Mouse (Mus musculus) retina, adult 2 months (tissue): ENCODE data around the gene Adamts6.

Experiments
- DNase-seq: peaks from one replicate; pipeline ENCODE4 v3.0.0-alpha.2; 2012; ENCODE audit warnings: low read depth, low spot score

Adamts6 gene

DNA sequence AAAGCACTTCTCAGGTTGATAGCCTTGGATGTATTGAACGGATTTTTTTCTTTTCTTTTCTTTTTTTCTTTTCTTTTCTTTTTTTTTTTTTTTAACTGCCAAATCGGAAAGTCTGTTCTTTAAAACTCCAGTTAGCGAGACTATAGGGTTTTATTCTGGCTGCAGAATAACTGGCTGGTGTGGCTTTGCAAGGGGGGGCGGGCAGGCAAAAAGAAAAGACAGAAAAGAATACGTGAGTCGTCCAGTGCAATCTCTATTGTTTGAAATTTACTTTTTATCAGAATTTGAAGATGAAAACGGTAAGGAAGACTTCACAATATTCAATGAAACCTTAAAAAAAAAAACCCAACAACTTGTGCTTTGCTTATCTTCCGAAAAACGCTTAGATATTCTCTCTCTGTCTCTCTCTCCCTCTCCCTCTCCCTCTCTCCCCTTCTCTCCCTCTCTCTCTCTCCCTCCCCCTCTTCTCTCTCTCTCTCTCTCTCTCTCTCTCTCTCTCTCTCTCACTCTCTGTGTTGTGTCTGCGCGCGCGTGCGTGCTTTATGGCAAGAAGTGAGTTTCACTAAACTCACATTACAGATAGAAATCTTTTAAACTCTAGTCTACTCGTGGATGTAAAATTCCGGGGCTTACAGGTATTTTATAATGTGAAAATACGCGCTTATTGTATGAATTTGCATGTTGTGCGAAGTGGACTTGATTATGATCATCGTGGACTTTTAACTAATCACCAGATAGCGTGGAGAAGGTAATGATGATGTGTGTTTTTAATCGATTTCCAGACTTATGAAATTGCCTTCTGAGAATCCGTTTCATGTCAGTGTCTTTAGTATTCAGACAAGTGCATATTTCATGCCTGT is at the start of gene Adamts6:
Gene Adamts6, plus strand, starts transcription at position 470 of the 860 bp plus-strand sequence.
- no peak for DNase-seq

DNA sequence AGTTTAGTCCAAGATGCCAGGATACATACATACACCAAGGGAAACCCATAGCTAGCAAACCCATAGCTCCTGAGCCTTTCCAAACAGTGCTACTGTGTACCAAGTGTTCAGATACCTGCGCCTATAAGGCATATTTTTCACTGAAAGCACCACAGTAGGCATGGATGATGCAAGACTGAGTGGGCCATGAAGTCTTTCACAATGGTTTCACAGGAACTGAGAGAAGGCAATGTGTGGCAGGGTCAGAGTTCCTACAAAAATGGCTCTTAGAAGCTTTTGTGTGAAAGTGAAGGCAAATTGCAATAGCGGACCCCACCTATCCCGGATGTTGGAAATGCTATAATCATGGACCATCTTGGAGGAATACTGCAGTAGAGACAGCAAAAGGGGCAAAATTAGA is 28.6 kb upstream of the Adamts6 start:
- DNase-seq: no peak

DNA sequence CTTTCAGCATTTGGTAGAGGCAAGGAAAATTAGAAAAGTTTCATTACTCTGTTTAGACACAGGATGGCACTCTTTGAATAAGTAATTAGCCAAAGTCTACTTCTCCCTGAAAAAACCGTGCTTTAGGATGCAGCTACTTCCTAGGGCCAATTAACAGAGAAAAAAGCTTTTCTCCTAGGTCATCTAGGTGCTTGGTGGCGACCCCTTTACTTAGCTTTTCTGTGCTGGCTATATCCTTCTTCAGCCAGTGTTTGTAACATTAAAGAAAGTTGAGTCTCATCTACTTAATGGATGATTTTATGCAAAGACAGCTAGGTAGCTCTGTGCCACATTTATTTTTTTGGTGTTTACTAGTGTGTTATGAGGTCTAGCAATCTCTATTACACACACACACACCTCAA is 2.6 kb upstream of the Adamts6 start:
- DNase-seq: no peak

DNA sequence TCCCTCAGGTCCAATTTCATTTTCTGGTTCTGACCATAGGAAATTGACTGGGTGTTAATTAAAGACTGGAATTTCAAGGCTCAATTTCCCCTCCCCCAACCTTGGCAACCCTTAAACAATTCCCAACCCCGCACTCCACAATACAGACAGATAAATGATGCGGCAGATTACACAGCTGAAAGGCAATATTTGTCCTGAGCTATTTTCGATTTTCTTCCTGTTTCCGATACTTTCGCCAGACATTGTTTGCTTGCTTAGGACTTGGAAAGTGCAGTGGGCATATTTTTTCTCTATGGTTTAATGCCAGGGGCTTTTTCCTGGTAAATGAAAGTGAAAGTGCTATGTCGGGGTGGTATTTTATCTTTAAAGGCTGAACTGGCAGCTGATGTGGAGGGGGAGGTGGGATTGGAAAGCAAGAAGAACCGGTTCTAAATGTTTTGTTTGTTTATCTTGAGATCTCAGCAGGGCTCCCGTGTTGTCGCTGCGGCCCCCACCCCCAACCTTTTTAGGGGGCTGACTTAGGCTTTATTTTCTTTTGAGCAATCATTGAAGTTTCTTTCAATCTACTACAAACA is 1.8 kb upstream of the Adamts6 start:
- DNase-seq: no peak

DNA sequence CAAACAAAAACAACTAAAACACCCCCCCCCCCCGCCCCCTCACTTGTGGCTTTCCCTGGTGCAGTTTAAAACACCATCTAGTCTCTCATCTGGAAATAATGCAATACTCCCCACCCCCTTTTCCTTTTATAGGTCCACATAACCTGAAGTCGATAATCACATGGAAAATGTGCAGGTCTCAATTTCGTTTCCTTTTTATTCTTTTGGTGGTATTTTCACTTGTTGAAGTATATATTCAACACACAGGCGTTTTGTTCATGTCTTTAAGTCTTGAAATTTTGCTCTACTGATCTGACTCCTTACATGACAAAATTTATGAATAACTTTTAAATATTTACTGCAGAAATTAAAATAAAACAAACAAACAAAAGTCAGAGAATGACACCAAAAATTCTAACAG is 1.3 kb upstream of the Adamts6 start:
- DNase-seq: no peak

DNA sequence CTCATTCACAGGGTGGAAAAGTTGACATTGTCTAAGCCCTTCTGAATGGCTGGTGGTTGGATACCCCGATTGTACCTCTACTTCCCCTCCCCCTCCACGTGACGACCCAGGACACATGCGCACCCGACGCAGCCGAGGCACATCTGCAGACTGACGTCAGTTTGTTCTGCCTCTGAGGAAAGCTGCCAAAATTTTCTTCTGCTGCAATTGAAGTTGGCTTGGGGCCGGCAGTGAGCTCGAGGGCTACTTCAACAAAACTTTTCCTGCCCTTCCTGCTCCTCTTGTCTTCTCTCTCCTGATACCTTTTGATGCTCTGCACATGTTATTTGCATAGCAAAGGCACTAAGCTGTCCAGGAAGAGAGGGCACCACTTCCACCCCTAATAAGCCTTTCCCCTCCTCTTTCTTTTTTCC is 732 bp upstream of the Adamts6 start:
- no peak for DNase-seq

DNA sequence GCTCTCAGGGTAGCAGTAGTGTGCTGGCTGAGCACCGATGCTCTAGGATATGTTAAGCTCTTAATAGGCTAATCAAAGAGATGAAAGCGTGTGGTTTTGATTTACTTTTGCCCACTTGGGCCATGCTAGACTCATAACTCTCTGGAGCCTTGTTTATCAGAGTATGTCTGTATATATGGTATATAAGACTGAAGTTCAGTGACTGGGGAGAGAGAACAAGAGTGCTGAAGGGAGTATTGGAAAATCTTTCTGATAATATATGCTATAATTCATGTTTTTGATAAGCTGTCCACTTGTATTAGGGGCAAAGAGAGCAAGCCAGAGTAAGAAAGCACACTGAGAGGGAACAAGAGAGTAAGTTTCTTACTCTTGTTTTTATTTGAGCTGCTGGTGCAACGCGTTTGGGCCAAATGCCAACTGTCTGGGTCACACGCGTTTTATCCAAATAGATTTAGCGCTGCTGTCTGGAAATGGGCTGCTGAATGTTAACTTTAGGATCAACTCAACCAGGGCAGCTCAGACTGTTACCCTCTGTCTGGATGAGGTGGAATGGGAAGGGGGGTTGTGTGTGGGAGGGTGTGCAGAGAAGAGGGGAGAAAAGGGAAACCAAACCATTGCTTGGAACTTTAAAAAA is 708 bp downstream of the Adamts6 start:
- no peak for DNase-seq

DNA sequence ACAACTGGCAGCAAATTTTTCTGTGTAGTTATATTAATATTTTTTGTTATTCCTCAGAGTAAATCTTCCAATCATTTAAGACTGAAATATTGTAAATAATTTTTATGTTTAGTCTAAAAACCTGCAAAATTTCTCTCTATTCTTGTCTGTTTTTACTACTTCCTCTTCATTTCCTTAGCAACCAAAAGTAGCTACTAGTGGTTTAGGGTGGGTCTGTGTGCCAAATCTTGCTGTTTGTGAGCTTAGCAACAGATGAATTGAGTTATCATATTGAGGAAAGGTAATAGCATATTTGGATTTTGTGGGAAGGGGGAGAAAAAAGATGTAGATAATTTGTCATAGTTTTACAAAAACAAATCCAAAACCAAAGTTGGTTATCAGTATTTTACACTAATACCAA is 1.5 kb downstream of the Adamts6 start:
- DNase-seq: no peak

DNA sequence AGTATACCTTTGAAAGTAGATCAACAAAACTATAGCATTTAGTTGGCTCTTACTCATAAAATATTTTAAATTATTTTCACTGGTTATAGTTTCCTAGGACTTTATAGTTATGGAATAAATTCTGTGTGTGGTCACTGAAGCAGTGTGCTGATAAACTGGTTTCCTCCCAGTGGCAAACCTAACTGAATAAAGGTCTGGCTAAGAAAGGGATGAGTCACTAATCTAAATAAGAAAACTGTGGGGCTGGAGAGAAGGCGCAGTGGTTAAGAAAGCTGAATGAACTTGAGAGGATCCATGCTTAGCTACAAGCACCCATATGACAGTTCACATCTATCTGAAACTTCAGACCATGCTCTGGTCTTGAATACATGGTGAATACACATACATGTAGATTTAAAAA is 7.8 kb downstream of the Adamts6 start:
- no peak for DNase-seq

DNA sequence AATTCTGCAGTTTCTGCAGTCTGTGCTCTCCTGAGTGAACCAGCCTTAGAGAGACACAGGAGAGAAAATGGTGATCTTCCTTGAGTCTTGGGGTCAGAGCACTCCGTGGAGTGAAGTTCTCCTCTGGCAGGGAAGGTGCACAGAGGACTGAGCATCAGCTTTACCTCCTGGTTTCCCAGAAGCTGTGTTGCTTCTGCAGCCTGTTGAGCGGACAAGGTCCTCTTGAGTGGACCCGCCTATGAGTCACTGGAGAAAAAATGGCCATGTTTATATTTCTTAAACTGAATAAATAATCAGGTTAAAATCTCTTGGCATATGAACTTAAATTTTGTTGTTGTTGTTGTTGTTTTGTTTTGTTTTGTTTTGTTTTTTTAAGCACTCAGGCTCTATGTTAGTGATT is 41.7 kb downstream of the Adamts6 start:
- no peak for DNase-seq

DNA sequence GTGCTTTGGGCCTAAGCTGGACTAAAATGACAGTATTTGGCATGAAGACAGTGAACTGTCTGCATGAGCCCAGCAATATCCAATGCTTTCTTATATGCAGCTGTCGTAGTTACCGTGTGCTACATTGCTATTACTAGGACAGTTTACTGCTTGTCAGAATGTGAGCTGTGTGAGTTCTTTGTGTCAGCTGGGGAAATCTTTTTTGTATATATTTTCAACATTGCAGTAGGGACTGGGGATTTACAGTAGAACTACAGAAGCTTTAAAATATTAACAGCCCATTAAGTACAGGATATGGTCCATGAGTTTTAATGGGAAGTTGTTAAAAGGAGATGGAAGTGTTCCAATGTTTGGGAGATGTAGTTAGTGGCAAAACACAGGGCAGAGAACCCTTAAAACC is 42.1 kb downstream of the Adamts6 start:
- DNase-seq: no peak

DNA sequence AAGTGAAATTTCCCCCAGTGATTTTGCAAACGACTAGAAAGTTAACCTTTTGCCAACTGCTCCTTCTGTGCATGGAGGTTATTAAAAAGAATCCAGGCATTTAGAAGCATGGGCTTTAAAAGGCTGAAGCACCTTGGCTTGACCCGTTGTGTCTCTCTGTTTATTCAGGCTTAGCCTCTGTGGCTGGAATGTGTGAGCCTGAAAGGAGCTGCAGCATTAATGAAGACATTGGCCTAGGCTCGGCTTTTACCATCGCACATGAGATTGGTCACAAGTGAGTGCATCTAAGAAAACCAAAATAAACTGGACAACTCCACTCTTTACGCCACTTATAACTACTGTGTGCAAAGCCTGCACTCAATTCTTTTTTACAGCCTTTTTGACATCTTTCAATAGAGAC is 65.0 kb downstream of the Adamts6 start:
- no peak for DNase-seq

DNA sequence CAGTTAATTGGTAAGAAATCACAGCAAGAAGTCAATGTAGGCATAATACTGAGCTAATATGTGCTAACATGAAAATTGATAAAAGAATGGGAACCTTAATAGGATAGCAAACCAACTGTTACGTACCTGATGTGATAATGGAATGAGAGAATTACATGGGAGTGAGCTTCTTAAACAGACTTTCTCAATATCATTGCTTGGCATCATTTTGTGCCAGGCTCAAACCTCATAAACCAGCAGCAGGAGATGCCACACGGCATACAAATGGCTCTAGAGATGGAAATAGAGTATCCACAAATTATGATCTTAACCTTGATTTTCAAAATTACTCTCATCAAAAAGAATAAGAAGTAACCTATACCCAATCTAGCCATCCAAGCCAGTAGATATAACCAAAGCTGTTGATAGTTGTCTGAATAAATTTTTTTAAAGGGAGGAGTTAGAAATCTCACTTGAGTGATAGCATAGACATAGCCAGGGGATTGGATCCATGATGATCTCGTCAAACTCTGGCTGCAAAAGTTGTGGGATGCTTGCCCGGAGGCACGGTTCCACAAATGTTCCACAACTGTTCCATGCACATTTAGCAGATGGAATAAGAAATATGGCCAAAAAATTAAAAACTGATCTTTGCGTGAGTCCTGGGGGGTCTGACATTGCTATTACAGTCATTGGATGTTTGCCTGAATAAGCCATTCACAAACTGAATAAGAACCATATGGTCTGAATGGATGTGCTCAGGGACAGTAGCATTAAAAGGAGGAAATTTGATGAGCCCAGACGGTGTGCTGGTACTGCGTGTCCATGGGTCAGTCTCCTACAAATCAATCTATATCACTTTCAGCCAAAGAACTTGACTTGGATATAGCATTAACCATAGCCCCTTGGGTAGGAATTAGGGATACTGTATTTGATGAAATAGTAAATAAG is 106.1 kb downstream of the Adamts6 start:
- DNase-seq: no peak

DNA sequence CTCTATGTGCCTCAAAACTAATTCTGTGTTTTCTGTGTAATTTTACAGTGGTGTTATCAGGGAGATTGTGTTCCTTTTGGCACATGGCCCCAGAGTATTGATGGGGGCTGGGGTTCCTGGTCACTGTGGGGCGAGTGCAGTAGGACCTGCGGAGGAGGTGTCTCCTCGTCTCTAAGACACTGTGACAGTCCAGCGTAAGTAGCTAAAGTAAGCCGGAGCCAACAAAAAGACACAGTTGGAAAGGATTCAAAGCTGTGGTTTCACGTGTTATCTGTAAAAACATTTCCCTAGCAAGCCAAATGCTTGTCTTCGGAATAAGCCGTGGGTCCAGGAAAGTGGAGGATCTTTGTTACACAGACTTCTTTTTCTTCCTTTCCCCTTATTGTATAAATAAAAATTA is 110.2 kb downstream of the Adamts6 start:
- no peak for DNase-seq

DNA sequence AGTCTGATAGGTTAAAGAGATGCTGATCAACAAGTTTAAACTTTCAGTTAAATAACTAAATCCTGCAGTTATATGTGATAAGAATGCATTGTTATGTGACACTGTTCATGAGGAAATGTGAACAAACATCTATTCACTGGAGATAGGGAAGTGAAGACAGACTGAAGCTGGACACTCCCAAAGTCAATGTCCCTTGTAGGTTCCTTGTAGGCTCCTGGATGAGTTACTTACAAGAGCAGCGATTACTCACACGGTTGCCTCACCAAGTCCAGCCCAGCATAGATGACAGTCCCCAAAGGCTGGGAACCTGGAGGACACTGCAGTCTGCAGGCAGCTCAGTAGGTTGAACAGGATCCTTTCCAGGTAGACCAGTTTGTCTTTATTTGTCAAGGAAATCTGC is 145.1 kb downstream of the Adamts6 start:
- DNase-seq: no peak

DNA sequence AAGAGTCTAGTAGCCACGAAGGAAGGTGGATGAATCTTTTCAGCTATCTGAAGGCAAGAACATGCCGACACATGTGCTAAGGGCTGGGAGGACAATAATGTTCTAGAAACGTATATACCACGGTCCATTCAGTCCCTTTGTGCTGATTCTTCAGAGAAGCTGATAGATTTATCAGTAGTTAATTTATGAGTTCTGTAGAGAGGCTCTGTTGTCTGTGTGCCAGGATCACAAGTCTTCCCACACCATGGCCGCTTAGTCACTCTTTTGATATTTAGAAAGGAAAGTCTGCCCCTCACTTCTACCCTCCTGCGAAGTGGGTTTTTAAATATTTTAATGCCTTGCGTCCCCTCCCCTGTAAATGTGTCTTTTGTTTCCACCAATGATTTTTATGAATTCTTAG is 154.9 kb downstream of the Adamts6 start:
- DNase-seq: no peak

DNA sequence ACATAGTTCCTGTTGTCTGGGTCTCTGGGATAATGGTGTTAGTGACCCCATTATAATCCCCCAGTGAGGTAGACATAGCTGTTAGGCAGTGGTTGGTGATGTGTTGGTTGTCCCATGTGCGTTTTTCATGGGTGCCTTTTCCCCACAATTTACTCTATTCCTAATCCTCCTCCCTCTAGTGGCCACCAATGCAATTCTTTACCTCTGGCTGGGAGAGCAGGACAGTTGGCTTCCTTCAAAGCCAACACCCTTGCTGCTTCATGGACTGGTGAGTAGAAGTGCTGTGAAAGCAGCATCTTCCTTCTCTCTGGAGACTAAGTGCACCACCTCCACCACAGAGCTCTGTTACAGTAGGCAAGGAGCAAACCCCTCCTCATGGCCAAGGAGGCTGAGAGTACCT is 157.8 kb downstream of the Adamts6 start:
- DNase-seq: no peak

DNA sequence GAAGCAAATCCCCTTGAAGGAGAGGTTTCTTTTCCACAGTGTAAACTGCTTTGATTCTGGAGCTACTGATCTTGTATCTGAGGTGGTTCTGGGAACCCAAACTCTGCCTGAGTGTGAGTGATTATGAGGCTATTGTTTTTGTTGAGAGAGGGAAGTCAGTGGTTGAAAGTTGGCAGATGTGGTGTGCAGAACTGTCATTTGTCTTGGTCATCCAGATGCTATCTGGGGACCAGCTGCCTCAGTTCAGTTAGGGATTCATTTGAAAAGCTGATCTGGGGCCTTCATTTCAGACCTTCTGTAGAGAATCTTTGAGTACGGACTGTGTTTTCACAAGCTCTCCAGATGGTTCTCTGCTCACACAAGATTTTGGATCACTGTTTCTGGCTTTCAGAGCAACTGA is 159.3 kb downstream of the Adamts6 start:
- DNase-seq: no peak

DNA sequence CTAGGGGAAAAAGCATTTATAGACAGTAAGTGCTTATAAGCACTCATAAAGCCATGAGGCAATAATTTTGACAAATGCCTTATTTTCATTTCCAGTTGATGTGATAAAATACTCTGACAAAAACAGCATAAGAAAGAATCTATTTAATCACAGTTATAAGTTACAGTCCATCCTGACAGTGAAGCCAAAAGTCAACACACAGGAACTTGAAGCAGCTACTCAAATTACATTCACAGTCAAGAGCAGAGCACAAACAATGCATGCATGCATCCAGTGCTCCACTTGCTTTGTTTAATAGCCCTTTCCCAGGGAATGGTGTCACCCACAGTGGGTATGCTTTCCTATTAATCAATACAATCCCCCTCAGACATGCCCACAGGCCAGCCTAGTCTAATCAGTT is 159.8 kb downstream of the Adamts6 start:
- DNase-seq: no peak

DNA sequence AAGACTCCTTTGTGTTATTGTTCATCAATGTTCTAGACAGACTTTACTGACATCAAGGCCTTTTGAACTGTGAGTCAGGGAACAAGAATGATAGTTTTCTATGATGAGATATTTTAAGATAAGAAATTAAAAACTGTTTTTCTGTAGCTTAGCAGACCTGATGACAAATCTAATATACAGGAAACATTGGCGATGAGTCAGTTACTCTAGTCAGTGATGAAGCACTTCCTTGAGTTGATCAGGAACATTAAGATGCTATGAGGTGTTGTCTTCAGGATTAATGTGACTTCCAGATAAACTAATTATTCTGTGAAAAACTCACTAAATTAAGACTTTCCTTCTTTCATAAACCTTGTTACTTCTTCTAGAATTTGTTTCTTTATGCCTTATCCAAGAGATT is 160.7 kb downstream of the Adamts6 start:
- DNase-seq: no peak

DNA sequence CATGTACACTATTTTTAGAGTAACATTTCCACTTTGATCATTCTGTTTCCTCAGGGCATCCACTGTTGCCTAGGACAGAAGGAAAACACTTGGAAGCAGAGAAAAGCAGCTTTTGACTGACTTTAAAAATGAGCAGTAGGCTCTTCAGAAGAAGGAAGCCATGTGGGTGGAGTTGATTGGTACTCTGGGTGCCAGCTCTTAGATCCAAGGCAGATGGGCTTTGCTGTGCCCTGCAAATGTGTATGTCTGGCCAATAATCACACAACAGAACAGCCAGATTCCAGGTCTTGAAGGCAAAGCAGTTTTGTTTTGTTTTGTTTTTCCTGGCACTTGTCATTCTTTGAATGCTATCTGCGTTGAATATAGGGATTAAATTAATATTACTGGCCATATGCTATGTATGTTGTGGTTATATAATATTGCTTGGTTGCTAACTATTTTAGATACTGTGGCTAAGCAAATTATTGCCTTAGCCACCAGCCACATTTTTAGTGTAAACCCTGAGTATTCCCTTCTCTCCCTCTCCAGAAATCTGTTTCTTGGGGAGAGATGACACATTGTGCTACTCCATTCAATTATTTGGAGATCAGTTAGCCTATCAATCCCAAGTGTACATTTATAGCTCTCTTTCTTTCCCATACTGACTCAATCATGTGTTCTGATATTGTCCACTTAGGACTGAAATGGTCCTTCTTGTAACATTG is 165.8 kb downstream of the Adamts6 start:
- DNase-seq: no peak
